Mouse (Mus musculus) layer of hippocampus, adult 2 months (tissue): Measurements from ENCODE around the gene Lifr. TPM values are rescaled to one million over a fixed set of nuclear protein-coding genes. Genes with fewer than 3 reads are reported as not detected.

ENCODE experiments used
- DNase-seq, 2 experiments: peaks; one replicate each; pipeline ENCODE4 v3.0.0; 2022; ENCODE audit warnings: low spot score in 2 of 2
- H3K27ac ChIP-seq: fragments of 200-600 bp; 2 replicates; pipeline ENCODE4 v1.8.1; 2022
- H3K4me3 ChIP-seq: fragments of 200-600 bp; 2 replicates; pipeline ENCODE4 v1.8.1; 2022; ENCODE audit warnings: mild to moderate bottlenecking
- CTCF ChIP-seq: fragments of 200-600 bp; conservative IDR thresholded peaks from 2 replicates; pipeline ENCODE4 v1.8.1; 2022; ENCODE audit warnings: antibody characterized with exemption, mild to moderate bottlenecking, moderate library complexity
- total RNA-seq, 2 experiments: library from RNA; stranded (reverse); gene quantifications; 2 replicates each; pipeline ENCODE4 v1.2.3; 2021

Gene Lifr
- total RNA-seq, 2 experiments from 2014 or later = 51.3 to 52.9 TPM

DNA sequence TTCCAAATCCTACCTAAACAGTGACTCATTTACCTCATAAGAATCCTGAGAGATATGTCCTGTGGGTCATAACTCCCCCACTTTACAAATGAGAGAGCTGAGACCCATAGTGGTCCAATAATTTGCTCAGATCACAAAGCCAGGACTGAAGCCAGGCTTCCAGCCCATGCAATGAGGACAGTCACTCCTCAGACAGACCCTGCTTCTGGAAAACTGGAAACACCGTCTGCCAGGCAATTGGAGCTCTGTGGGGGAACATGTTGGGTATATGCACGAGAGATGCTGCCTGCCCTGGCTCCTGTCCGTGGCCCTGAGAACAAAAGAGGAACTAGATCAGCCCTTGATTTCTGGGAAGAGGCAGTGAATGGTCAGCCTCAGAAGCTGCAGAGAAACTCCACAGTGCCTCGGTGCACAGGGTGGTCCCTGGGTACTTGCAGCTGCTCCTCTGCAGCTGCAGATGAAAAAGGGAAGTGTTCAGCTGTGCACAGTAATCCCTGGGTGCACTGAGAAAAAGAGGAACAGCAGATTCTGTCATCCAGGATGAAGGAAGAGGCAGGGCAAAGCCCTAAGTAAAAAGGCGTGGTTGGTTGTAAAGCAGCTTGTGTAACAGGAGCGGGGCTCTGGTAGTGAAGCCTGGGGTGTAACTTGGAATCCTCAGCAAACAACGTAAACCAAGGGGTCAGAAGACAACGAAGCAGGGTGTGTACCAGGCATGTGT lies 5.5 kb upstream of the Lifr start:
- H3K4me3 ChIP-seq = no peak overlapping the region
- no peak for DNase-seq
- TF ChIP-seq CTCF = no peak
- H3K27ac ChIP-seq = peak overlapping the region; percentile 49; the same call in 1 of the 2 replicates

- Histone ChIP-seq H3K27ac (no peak overlapping the region), H3K4me3 (no peak overlapping the region)
- no peak for DNase-seq
- TF ChIP-seq CTCF = no peak
These were observed 1.7 kb upstream of the Lifr start for GRCm38 (mm10) chr15:7088691-7089090.

DNA sequence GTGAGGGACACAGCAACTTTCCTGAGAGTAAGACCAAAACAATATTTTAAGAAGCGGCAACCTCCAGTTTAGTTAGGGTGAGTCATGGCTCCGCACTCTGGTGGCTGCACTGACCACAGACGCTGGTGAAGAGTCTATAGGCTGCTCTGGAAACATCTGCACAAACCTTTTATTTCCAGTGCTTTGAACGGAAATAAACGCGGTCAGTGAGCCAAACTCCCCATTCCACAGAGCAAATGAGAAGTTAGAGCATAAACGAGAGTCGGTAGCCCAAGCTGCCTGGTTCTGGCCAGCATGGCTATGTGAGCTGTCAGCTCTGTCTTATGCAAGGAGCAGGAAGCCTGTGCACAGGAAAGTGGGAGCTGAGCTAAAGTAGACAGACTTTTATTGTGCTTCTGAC lies 1.9 kb downstream of the Lifr start:
- no peak overlapping the region for H3K4me3 ChIP-seq
- DNase-seq = no peak
- H3K27ac ChIP-seq = no peak overlapping the region
- TF ChIP-seq CTCF = no peak

DNA sequence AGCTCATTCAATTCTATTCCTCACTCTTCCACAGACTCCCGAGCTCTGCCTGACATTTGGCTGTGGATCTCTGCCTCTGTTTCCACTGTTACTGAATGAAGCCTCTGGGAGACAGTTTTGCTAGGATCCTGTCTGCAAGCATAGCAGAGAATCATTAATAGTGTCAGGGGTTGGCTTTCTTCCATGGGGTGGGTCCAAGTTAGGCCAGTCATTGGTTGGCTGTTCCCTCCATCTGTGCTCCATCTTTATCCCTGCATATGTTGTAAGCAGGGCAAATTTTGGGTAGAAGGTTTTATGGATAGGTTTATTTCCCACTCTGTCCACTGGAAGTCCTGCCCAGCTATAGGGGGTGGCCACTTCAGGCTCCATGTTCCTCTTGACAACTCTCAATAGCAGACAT lies 9.0 kb downstream of the Lifr start:
- TF ChIP-seq CTCF = no peak

DNA sequence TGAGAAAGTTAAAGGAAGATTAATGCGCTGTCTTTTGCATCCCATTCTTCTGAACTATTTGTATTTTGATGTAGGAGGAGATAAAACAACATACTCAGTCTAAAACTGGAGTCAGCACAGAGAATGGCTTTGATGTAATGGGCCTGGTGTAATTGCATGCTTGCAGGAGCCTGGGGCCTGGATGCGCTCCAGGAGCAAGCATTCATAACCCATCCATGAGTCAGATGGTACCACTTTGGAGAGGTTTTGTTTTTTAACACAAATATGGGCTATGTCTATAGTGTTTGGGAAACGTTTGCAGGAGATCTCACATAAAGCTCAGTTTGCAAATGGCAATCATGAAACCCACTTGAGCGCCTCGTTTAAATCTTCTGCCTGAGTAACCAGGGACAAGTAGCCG lies 9.8 kb downstream of the Lifr start:
- Histone ChIP-seq H3K4me3 (no peak overlapping the region), H3K27ac (no peak overlapping the region)
- DNase-seq = peak in 1 of 2 experiments; percentile 8
- no peak for TF ChIP-seq CTCF

More for the DNA sequence above, 9.0 kb downstream of the Lifr start:
- Histone ChIP-seq H3K4me3 (no peak overlapping the region), H3K27ac (no peak overlapping the region)
- DNase-seq = no peak

- TF ChIP-seq CTCF = no peak
- Histone ChIP-seq H3K4me3 (no peak overlapping the region), H3K27ac (no peak overlapping the region)
- no peak for DNase-seq
These were observed 12.6 kb downstream of the Lifr start for GRCm38 (mm10) chr15:7103051-7103450.

- DNase-seq = no peak
- no peak overlapping the region for H3K27ac ChIP-seq
- no peak overlapping the region for H3K4me3 ChIP-seq
- TF ChIP-seq CTCF = no peak
These were observed 14.8 kb downstream of the Lifr start for GRCm38 (mm10) chr15:7105224-7105623.

- no peak overlapping the region for H3K27ac ChIP-seq
- no peak for TF ChIP-seq CTCF
- no peak overlapping the region for H3K4me3 ChIP-seq
- DNase-seq = no peak
These were observed 17.7 kb downstream of the Lifr start for GRCm38 (mm10) chr15:7108160-7108559.

DNA sequence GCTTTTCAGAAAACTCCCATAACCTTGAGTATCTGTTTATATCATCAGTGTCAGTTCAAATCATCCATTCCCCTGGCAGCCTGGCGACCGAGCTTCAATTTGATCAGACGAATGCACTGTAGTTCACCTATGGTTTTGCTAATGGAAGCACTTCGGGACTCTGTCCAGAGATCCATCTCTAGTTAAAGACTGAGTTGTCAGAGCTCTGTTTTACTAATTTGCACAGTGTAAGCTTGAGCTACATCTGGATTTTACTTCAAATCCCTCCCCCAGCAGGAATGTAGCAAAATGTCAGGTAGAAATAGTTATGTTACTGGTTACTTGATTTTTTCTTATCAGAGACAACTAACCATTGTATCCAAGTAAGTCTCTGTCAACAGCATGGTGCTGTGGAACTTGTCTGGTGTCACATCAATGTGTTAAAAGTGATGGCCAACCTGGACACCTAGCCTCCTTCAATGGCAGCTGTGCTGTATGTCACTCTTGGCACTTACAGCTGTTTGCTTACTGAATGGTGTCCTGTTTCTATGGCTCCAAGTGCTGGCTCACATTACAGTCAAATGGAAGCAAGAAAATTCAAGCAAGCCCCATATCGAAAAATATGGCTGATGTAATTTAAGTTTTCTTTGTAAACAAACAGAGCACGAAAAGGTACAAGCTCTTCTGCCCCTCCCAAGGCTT lies 22.0 kb downstream of the Lifr start:
- no peak for DNase-seq
- H3K27ac ChIP-seq = no peak overlapping the region
- no peak for TF ChIP-seq CTCF
- no peak overlapping the region for H3K4me3 ChIP-seq

- no peak for TF ChIP-seq CTCF
- DNase-seq = no peak
- H3K4me3 ChIP-seq = no peak overlapping the region
- H3K27ac ChIP-seq = no peak overlapping the region
These were observed 23.5 kb downstream of the Lifr start for GRCm38 (mm10) chr15:7113906-7114305.

- no peak overlapping the region for H3K27ac ChIP-seq
- no peak for TF ChIP-seq CTCF
These were observed 25.1 kb downstream of the Lifr start for GRCm38 (mm10) chr15:7115326-7116003.

DNA sequence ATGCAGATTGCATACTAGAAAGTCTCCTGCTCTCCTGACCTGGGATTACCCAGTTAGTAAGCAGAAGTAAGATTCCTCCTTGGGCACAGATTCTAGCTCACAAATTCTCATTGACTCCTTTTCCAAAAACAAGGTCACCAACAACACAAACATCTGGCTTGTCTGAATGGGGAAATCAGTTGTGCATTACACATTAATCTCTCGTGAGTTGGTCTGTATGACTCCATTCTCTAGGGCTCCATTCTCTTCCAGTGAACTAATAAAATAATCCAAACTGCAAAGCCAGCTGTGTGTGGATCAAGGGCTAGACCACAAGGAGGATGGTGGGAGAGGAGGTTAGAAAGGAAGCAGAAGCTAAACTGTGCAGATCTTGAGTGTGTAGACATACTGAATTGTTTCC lies 25.8 kb downstream of the Lifr start:
- Histone ChIP-seq H3K27ac (no peak overlapping the region), H3K4me3 (no peak overlapping the region)
- no peak for DNase-seq

More at GRCm38 (mm10) chr15:7115326-7116003, 25.1 kb downstream of the Lifr start:
- no peak for DNase-seq
- no peak overlapping the region for H3K4me3 ChIP-seq

GRCm38 (mm10) chr15:7116699-7117098 lies 26.3 kb downstream of the Lifr start:
- H3K27ac ChIP-seq = no peak overlapping the region
- TF ChIP-seq CTCF = no peak
- no peak overlapping the region for H3K4me3 ChIP-seq
- DNase-seq = no peak

More for the DNA sequence above, 25.8 kb downstream of the Lifr start:
- TF ChIP-seq CTCF = no peak
